Mouse (Mus musculus) kidney, adult 2 months (tissue): ENCODE measurements around the gene Il2ra. TPM values are rescaled to one million over a fixed set of nuclear protein-coding genes. Genes with fewer than 3 reads are reported as not detected.

Experiments used
- DNase-seq: peaks from one replicate; pipeline ENCODE4 v3.0.0; 2021
- H3K27ac ChIP-seq: fragments of 200-500 bp; 2 replicates; pipeline ENCODE4 v1.5.1; 2012; ENCODE audit warnings: low read depth, low read length, control low read depth, inconsistent platforms; ENCODE audit not compliant: insufficient read depth
- H3K27me3 ChIP-seq: fragments of 200-500 bp; replicated peaks from 2 replicates; pipeline ENCODE4 v1.6.1; 2012; ENCODE audit warnings: mild to moderate bottlenecking, moderate library complexity, low read length, inconsistent platforms; ENCODE audit not compliant: control insufficient read depth, insufficient read depth
- H3K36me3 ChIP-seq: fragments of 200-500 bp; 2 replicates; pipeline ENCODE4 v1.6.1; 2012; ENCODE audit warnings: mild to moderate bottlenecking, moderate library complexity, low read length, inconsistent platforms; ENCODE audit not compliant: control insufficient read depth, insufficient read depth
- H3K4me1 ChIP-seq: fragments of 200-500 bp; 2 replicates; pipeline ENCODE4 v1.6.1; 2011; ENCODE audit warnings: low read length; ENCODE audit not compliant: control insufficient read depth, insufficient read depth
- H3K4me3 ChIP-seq: fragments of 200-500 bp; 2 replicates; pipeline ENCODE4 v1.5.1; 2011; ENCODE audit warnings: mild to moderate bottlenecking, low read depth, low read length, control low read depth; ENCODE audit not compliant: insufficient read depth
- CTCF ChIP-seq: fragments of 200-500 bp; conservative IDR thresholded peaks from 2 replicates; pipeline ENCODE4 v1.5.1; 2011; ENCODE audit warnings: low read depth, mild to moderate bottlenecking, control low read depth, low read length, moderate library complexity, mixed read lengths; ENCODE audit not compliant: insufficient read depth, insufficient read length
- POLR2A ChIP-seq: fragments of 200-500 bp; IDR thresholded peaks from one replicate; pipeline ENCODE4 v1.6.1; 2011; ENCODE audit warnings: low read depth, low read length, control low read depth
- WGBS: fragments of 180-500 bp; shearing (Covaris S2); methylation state at CpG from one replicate; pipeline ENCODE4 v1.1.7; 2018; 5-methylcytosine and 5-hydroxymethylcytosine counted together
- polyA plus RNA-seq: library from polyadenylated mRNA; depleted of rRNA; stranded (reverse); fragments of >200 nt; gene quantifications from 2 replicates; pipeline ENCODE4 v1.2.3, GENCODE M21; 2012

The Il2ra gene
- polyA plus RNA-seq, 1 experiment: 0.42 TPM

GRCm38 (mm10) chr2:11654990-11655931 is 12.7 kb downstream of the Il2ra start:
- no peak overlapping the region for H3K4me3 ChIP-seq
- H3K27me3 ChIP-seq: no peaks in the 10 kb centered on the region
- no peak for TF ChIP-seq CTCF
- 60% methylated on average over 9 of the region's 9 CpGs for WGBS
- no peak overlapping the region for H3K27ac ChIP-seq
- no peaks in the 10 kb centered on the region for H3K4me1 ChIP-seq
- H3K36me3 ChIP-seq: no peaks in the 10 kb centered on the region
- no peak for DNase-seq

- H3K4me1 ChIP-seq: no peaks in the 10 kb centered on the region
Observed at GRCm38 (mm10) chr2:11657581-11657980, 15.0 kb downstream of the Il2ra start.

GRCm38 (mm10) chr2:11659263-11659662 is 16.7 kb downstream of the Il2ra start:
- TF ChIP-seq POLR2A (no peak), CTCF (no peak)
- no peaks in the 10 kb centered on the region for H3K4me1 ChIP-seq
- H3K4me3 ChIP-seq: no peak overlapping the region
- H3K36me3 ChIP-seq: no peaks in the 10 kb centered on the region
- 20% methylated on average over 2 of the region's 2 CpGs for WGBS
- no peak for DNase-seq
- no peak overlapping the region for H3K27ac ChIP-seq
- no peaks in the 10 kb centered on the region for H3K27me3 ChIP-seq

More at GRCm38 (mm10) chr2:11657581-11657980, 15.0 kb downstream of the Il2ra start:
- no peak for DNase-seq
- no peaks in the 10 kb centered on the region for H3K27me3 ChIP-seq
- WGBS: 84% methylated on average over 2 of the region's 2 CpGs
- H3K36me3 ChIP-seq: no peaks in the 10 kb centered on the region
- H3K4me3 ChIP-seq: no peak overlapping the region
- TF ChIP-seq CTCF (no peak), POLR2A (no peak)
- H3K27ac ChIP-seq: no peak overlapping the region

GRCm38 (mm10) chr2:11662143-11662906 is 19.7 kb downstream of the Il2ra start:
- 79% methylated on average over 6 of the region's 6 CpGs for WGBS
- Histone ChIP-seq H3K36me3 (no peaks in the 10 kb centered on the region), H3K27me3 (no peaks in the 10 kb centered on the region), H3K27ac (no peak overlapping the region), H3K4me3 (no peak overlapping the region), H3K4me1 (no peaks in the 10 kb centered on the region)
- TF ChIP-seq CTCF: no peak
- no peak for TF ChIP-seq POLR2A
- DNase-seq: no peak

- H3K27me3 ChIP-seq: no peaks in the 10 kb centered on the region
- DNase-seq: no peak
Observed at GRCm38 (mm10) chr2:11662907-11663230, 20.3 kb downstream of the Il2ra start.

GRCm38 (mm10) chr2:11663961-11664360 is 21.4 kb downstream of the Il2ra start:
- H3K4me1 ChIP-seq: no peaks in the 10 kb centered on the region
- no peak overlapping the region for H3K4me3 ChIP-seq
- peak; percentile 91 for DNase-seq
- TF ChIP-seq CTCF (peak; percentile 97), POLR2A (no peak)
- no peaks in the 10 kb centered on the region for H3K27me3 ChIP-seq
- WGBS: 4% methylated on average over 10 of the region's 10 CpGs
- no peak overlapping the region for H3K27ac ChIP-seq
- no peaks in the 10 kb centered on the region for H3K36me3 ChIP-seq

More at GRCm38 (mm10) chr2:11662907-11663230, 20.3 kb downstream of the Il2ra start:
- no peaks in the 10 kb centered on the region for H3K4me1 ChIP-seq
- H3K27ac ChIP-seq: no peak overlapping the region
- TF ChIP-seq CTCF: no peak
- TF ChIP-seq POLR2A: no peak
- 97% methylated on average over 1 of the region's 1 CpGs for WGBS
- no peak overlapping the region for H3K4me3 ChIP-seq
- H3K36me3 ChIP-seq: no peaks in the 10 kb centered on the region

- Histone ChIP-seq H3K27me3 (no peaks in the 10 kb centered on the region), H3K36me3 (no peaks in the 10 kb centered on the region), H3K4me1 (no peaks in the 10 kb centered on the region), H3K4me3 (no peak overlapping the region), H3K27ac (peak overlapping the region; percentile 43)
- TF ChIP-seq CTCF: peak; percentile 32
- no peak for TF ChIP-seq POLR2A
- no peak for DNase-seq
- WGBS: 43% methylated on average over 6 of the region's 6 CpGs
Observed at GRCm38 (mm10) chr2:11664367-11664766, 21.8 kb downstream of the Il2ra start.
